Mouse (Mus musculus) neural tube, embryonic 12.5 days (tissue): ENCODE data around the gene Cdkl3. TPM values are rescaled to one million over a fixed set of nuclear protein-coding genes. Genes with fewer than 3 reads are reported as not detected.
A peak's percentile ranks its signal among the peaks of the same experiment; 100 is the strongest.

Source experiments
- ATAC-seq: fragments of 200-750 bp; cut with Nextera tagmentation; 2 replicates; pipeline ENCODE4 v1.8.0; 2017; ENCODE audit warnings: low read depth, mild to moderate bottlenecking, moderate TSS enrichment, moderate library complexity; ENCODE audit not compliant: low FRiP score
- H3K27ac ChIP-seq: fragments of 300-500 bp; sonication (generic); 2 replicates; pipeline ENCODE4 v1.5.1; 2016
- H3K27me3 ChIP-seq: fragments of 300-500 bp; sonication (generic); replicated peaks from 2 replicates; pipeline ENCODE4 v1.6.1; 2016; ENCODE audit warnings: mild to moderate bottlenecking
- H3K36me3 ChIP-seq: fragments of 300-500 bp; sonication (generic); 2 replicates; pipeline ENCODE4 v1.6.1; 2016; ENCODE audit warnings: mild to moderate bottlenecking
- H3K4me1 ChIP-seq: fragments of 300-500 bp; sonication (generic); 2 replicates; pipeline ENCODE4 v1.6.1; 2016
- H3K4me2 ChIP-seq: fragments of 300-500 bp; sonication (generic); replicated peaks from 2 replicates; pipeline ENCODE4 v1.6.1; 2016; ENCODE audit warnings: mild to moderate bottlenecking
- H3K4me3 ChIP-seq: fragments of 300-500 bp; sonication (generic); 2 replicates; pipeline ENCODE4 v1.5.1; 2016
- H3K9ac ChIP-seq: fragments of 300-500 bp; sonication (generic); 2 replicates; pipeline ENCODE4 v1.6.1; 2016; ENCODE audit warnings: mild to moderate bottlenecking
- H3K9me3 ChIP-seq: fragments of 300-500 bp; sonication (generic); 2 replicates; pipeline ENCODE4 v1.6.1; 2016; ENCODE audit warnings: mild to moderate bottlenecking
- WGBS: fragments of 180-500 bp; shearing (Covaris S2); methylation state at CpG from one replicate; pipeline ENCODE4 v1.1.7; 2016; 5-methylcytosine and 5-hydroxymethylcytosine counted together
- polyA plus RNA-seq: library from polyadenylated mRNA; unstranded; fragments of >200 nt; fragmentation: Nextera tagmentation; extraction: Ambion mirVana; gene quantifications from 2 replicates; pipeline ENCODE4 v1.2.1, GENCODE M21; 2016

The Cdkl3 gene
- polyA plus RNA-seq, 1 experiment from 2014 or later = 19.6 TPM

- H3K27me3 ChIP-seq = no peaks in the 10 kb centered on the region
- H3K27ac ChIP-seq = no peak overlapping the region
- H3K9me3 ChIP-seq = no peaks in the 10 kb centered on the region
- H3K4me3 ChIP-seq = no peak overlapping the region
- H3K4me2 ChIP-seq = no peak overlapping the region
- ATAC-seq = no peak
- no peak overlapping the region for H3K9ac ChIP-seq
- peaks cover 5% of the 10 kb centered on the region for H3K4me1 ChIP-seq
- peaks cover 47% of the 10 kb centered on the region for H3K36me3 ChIP-seq
- WGBS = 97% methylated on average over 6 of the region's 6 CpGs
Measured at GRCm38 (mm10) chr11:51971644-51972043, 32.4 kb upstream of the Cdkl3 start.

GRCm38 (mm10) chr11:51999611-52000289, 4.3 kb upstream of the Cdkl3 start:
- peaks cover 29% of the 10 kb centered on the region for H3K4me1 ChIP-seq

GRCm38 (mm10) chr11:52000290-52000962, 3.6 kb upstream of the Cdkl3 start, which contains the start of gene Ube2b:
Gene Ube2b, minus strand, starts transcription at chr11:52000762.
- Histone ChIP-seq H3K4me1 (peaks cover 30% of the 10 kb centered on the region), H3K4me3 (peak within 1 kb of the TSS; percentile 74), H3K36me3 (peaks cover 24% of the 10 kb centered on the region), H3K9ac (peak within 1 kb of the TSS; percentile 94), H3K4me2 (peak within 1 kb of the TSS; percentile 78), H3K9me3 (no peaks in the 10 kb centered on the region), H3K27me3 (no peaks in the 10 kb centered on the region), H3K27ac (peak within 1 kb of the TSS; percentile 71)
- ATAC-seq = peak; percentile 69
- under 1% methylated on average over 58 of the region's 63 CpGs for WGBS

More at GRCm38 (mm10) chr11:51999611-52000289, 4.3 kb upstream of the Cdkl3 start:
- ATAC-seq = peak; percentile 31
- Histone ChIP-seq H3K4me3 (peak overlapping the region; percentile 74), H3K36me3 (peaks cover 30% of the 10 kb centered on the region), H3K27me3 (no peaks in the 10 kb centered on the region), H3K9me3 (no peaks in the 10 kb centered on the region), H3K4me2 (peak overlapping the region; percentile 78), H3K9ac (peak overlapping the region; percentile 94), H3K27ac (peak overlapping the region; percentile 71)
- under 1% methylated on average over 29 of the region's 29 CpGs for WGBS

GRCm38 (mm10) chr11:52001341-52001740, 2.7 kb upstream of the Cdkl3 start:
- Histone ChIP-seq H3K4me2 (peak overlapping the region; percentile 78), H3K36me3 (peaks cover 14% of the 10 kb centered on the region), H3K9ac (no peak overlapping the region), H3K27me3 (no peaks in the 10 kb centered on the region), H3K4me1 (peaks cover 34% of the 10 kb centered on the region), H3K9me3 (no peaks in the 10 kb centered on the region), H3K27ac (no peak overlapping the region), H3K4me3 (no peak overlapping the region)
- ATAC-seq = no peak
- 72% methylated on average over 10 of the region's 10 CpGs for WGBS

- no peaks in the 10 kb centered on the region for H3K27me3 ChIP-seq
- peaks cover 31% of the 10 kb centered on the region for H3K4me1 ChIP-seq
- no peak overlapping the region for H3K4me3 ChIP-seq
- no peak overlapping the region for H3K27ac ChIP-seq
- no peak overlapping the region for H3K4me2 ChIP-seq
- no peak overlapping the region for H3K9ac ChIP-seq
- peaks cover 9% of the 10 kb centered on the region for H3K36me3 ChIP-seq
- no peak for ATAC-seq
- no peaks in the 10 kb centered on the region for H3K9me3 ChIP-seq
- WGBS = 94% methylated on average over 8 of the region's 8 CpGs
Measured at GRCm38 (mm10) chr11:52001861-52002260, 2.2 kb upstream of the Cdkl3 start.

GRCm38 (mm10) chr11:52002842-52003504, 1.0 kb upstream of the Cdkl3 start:
- Histone ChIP-seq H3K27ac (no peak overlapping the region), H3K9me3 (no peaks in the 10 kb centered on the region), H3K4me2 (peak overlapping the region; percentile 65), H3K4me1 (peaks cover 22% of the 10 kb centered on the region), H3K36me3 (no peaks in the 10 kb centered on the region), H3K9ac (0 out of 2 replicates have a peak overlapping the region, but pooled peaks have one; percentile 77), H3K4me3 (no peak overlapping the region), H3K27me3 (no peaks in the 10 kb centered on the region)
- no peak for ATAC-seq
- 84% methylated on average over 13 of the region's 13 CpGs for WGBS

- no peak for ATAC-seq
- 22% methylated on average over 4 of the region's 4 CpGs for WGBS
- Histone ChIP-seq H3K4me1 (peaks cover 20% of the 10 kb centered on the region), H3K9ac (peak overlapping the region; percentile 77; the same call in 1 of the 2 replicates), H3K9me3 (no peaks in the 10 kb centered on the region), H3K4me3 (peak overlapping the region; percentile 82), H3K27ac (peak overlapping the region; percentile 50; the same call in 1 of the 2 replicates), H3K4me2 (peak overlapping the region; percentile 65), H3K27me3 (no peaks in the 10 kb centered on the region), H3K36me3 (no peaks in the 10 kb centered on the region)
Measured at GRCm38 (mm10) chr11:52003505-52003771, 583 bp upstream of the Cdkl3 start.

- ATAC-seq = no peak
- no peaks in the 10 kb centered on the region for H3K27me3 ChIP-seq
- H3K4me2 ChIP-seq = peak overlapping the region; percentile 24; the same call in 1 of the 2 replicates
- no peak overlapping the region for H3K27ac ChIP-seq
- no peaks in the 10 kb centered on the region for H3K36me3 ChIP-seq
- H3K4me3 ChIP-seq = no peak overlapping the region
- no peak overlapping the region for H3K9ac ChIP-seq
- WGBS = 66% methylated on average over 2 of the region's 2 CpGs
- H3K9me3 ChIP-seq = no peaks in the 10 kb centered on the region
- peaks cover 12% of the 10 kb centered on the region for H3K4me1 ChIP-seq
Measured at GRCm38 (mm10) chr11:52005586-52005985, 1.6 kb downstream of the Cdkl3 start.

GRCm38 (mm10) chr11:52011011-52011410, 7.0 kb downstream of the Cdkl3 start:
- no peaks in the 10 kb centered on the region for H3K27me3 ChIP-seq
- WGBS = 87% methylated on average over 11 of the region's 11 CpGs
- no peak overlapping the region for H3K4me3 ChIP-seq
- no peaks in the 10 kb centered on the region for H3K9me3 ChIP-seq
- no peak overlapping the region for H3K9ac ChIP-seq
- no peak overlapping the region for H3K4me2 ChIP-seq
- H3K4me1 ChIP-seq = no peaks in the 10 kb centered on the region
- H3K36me3 ChIP-seq = no peaks in the 10 kb centered on the region
- no peak for ATAC-seq
- no peak overlapping the region for H3K27ac ChIP-seq

- 80% methylated on average over 5 of the region's 5 CpGs for WGBS
- Histone ChIP-seq H3K27ac (no peak overlapping the region), H3K4me3 (no peak overlapping the region), H3K9me3 (no peaks in the 10 kb centered on the region), H3K9ac (no peak overlapping the region), H3K27me3 (no peaks in the 10 kb centered on the region), H3K4me2 (no peak overlapping the region), H3K4me1 (no peaks in the 10 kb centered on the region), H3K36me3 (no peaks in the 10 kb centered on the region)
- no peak for ATAC-seq
Measured at GRCm38 (mm10) chr11:52011541-52011940, 7.5 kb downstream of the Cdkl3 start.

GRCm38 (mm10) chr11:52018217-52018616, 14.2 kb downstream of the Cdkl3 start:
- Histone ChIP-seq H3K36me3 (peaks cover 4% of the 10 kb centered on the region; the same call in 1 of the 2 replicates), H3K27ac (no peak overlapping the region), H3K4me3 (no peak overlapping the region), H3K4me1 (no peaks in the 10 kb centered on the region), H3K9ac (no peak overlapping the region), H3K9me3 (no peaks in the 10 kb centered on the region), H3K4me2 (no peak overlapping the region), H3K27me3 (no peaks in the 10 kb centered on the region)
- ATAC-seq = no peak
- WGBS = 89% methylated on average over 9 of the region's 9 CpGs

GRCm38 (mm10) chr11:52032356-52032755, 28.3 kb downstream of the Cdkl3 start:
- Histone ChIP-seq H3K27me3 (no peaks in the 10 kb centered on the region), H3K27ac (no peak overlapping the region), H3K4me1 (no peaks in the 10 kb centered on the region), H3K4me2 (no peak overlapping the region), H3K9me3 (no peaks in the 10 kb centered on the region), H3K36me3 (no peaks in the 10 kb centered on the region; the same call in 1 of the 2 replicates), H3K4me3 (no peak overlapping the region), H3K9ac (no peak overlapping the region)
- no peak for ATAC-seq
- 58% methylated on average over 8 of the region's 8 CpGs for WGBS
